In the genomic region with DNA sequence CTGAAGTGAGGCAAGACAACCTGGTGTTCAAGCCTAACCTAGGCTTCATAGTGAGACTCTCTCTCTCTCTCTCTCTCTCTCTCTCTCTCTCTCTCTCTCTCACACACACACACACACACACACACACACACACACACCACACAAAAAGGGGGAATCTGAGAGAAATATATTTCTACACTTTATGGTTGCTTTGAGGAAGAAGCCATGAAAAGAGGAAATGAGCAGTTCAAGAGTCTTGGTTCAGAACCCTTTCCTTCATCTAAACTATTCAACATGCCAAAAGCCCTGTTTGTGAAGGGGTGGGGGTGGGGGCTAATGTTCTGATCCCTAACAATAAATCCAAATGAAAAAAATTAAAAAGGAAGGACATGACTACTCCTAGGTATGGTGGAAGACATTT, we compare ENCODE assay signal across 31 mouse cellular contexts. TPM values are rescaled to one million over a fixed set of nuclear protein-coding genes. Genes with fewer than 3 reads are reported as not detected.
"Had no signal": no experiment of that assay in that cellular context is flagged by ENCODE, and none has a peak within 500 bp of the region (broad histone marks: within the 10 kb centered on the region; RNA-seq: fewer than 3 reads in every experiment).

No protein-coding gene starts in this region.

- ATAC-seq: liver, postnatal 0 days; midbrain, embryonic 13.5 days had no signal

- H3K4me2 ChIP-seq: kidney, embryonic 15.5 days; limb, embryonic 12.5 days; limb, embryonic 15.5 days; liver, embryonic 11.5 days; lung, embryonic 15.5 days; midbrain, embryonic 13.5 days; neural tube, embryonic 12.5 days; neural tube, embryonic 15.5 days had no signal

- H3K36me3 ChIP-seq: kidney, embryonic 15.5 days; limb, embryonic 12.5 days; limb, embryonic 15.5 days; lung, embryonic 15.5 days; midbrain, embryonic 13.5 days; neural tube, embryonic 12.5 days; neural tube, embryonic 15.5 days had no signal

- H3K9ac ChIP-seq: kidney, embryonic 15.5 days; limb, embryonic 12.5 days; limb, embryonic 15.5 days; liver, embryonic 14.5 days; liver, postnatal 0 days; lung, embryonic 15.5 days; midbrain, embryonic 13.5 days; neural tube, embryonic 12.5 days; neural tube, embryonic 15.5 days had no signal

- H3K27ac ChIP-seq: kidney, embryonic 15.5 days; left cerebral cortex, adult 2 months; limb, embryonic 12.5 days; limb, embryonic 15.5 days; liver, embryonic 14.5 days; lung, embryonic 15.5 days; midbrain, embryonic 13.5 days; neural tube, embryonic 12.5 days; neural tube, embryonic 15.5 days had no signal

- H3K9me3 ChIP-seq: kidney, embryonic 15.5 days; limb, embryonic 15.5 days; lung, embryonic 15.5 days; neural tube, embryonic 15.5 days had no signal

- H3K4me1 ChIP-seq: kidney, embryonic 15.5 days; limb, embryonic 12.5 days; limb, embryonic 15.5 days; lung, embryonic 15.5 days; midbrain, embryonic 13.5 days; neural tube, embryonic 12.5 days had no signal

- H3K27me3 ChIP-seq: kidney, embryonic 15.5 days; limb, embryonic 12.5 days; limb, embryonic 15.5 days; lung, embryonic 15.5 days; midbrain, embryonic 13.5 days; neural tube, embryonic 12.5 days; neural tube, embryonic 15.5 days had no signal

- H3K4me3 ChIP-seq: kidney, embryonic 15.5 days; left cerebral cortex, adult 2 months; limb, embryonic 12.5 days; limb, embryonic 15.5 days; lung, embryonic 15.5 days; midbrain, embryonic 13.5 days; neural tube, embryonic 12.5 days; neural tube, embryonic 15.5 days had no signal

- DNase-seq: kidney, adult 11 months; kidney, adult 8-10 months; kidney, postnatal 10 days; kidney, postnatal 36 days; layer of hippocampus, postnatal 36 days; left cerebral cortex, postnatal 4 days; liver, postnatal 0 days; lung, postnatal 10 days; lung, postnatal 36 days; right cerebral cortex, adult 18-20 months; right cerebral cortex, postnatal 14 days; right cerebral cortex, postnatal 4 days; spleen, adult 18-20 months; thymus, adult 18-20 months; thymus, postnatal 14 days; thymus, postnatal 4 days had no signal

RNA-seq across cellular contexts. Expression of gene H2al2a, which starts 7.2 kb away (rescaled TPM):
- total RNA-seq: layer of hippocampus, adult 8-10 months; layer of hippocampus, postnatal 10 days; layer of hippocampus, postnatal 36 days; left cerebral cortex, adult 2 months; left cerebral cortex, postnatal 10 days; left cerebral cortex, postnatal 4 days; midbrain, postnatal 0 days had no signal
- polyA plus RNA-seq: kidney, embryonic 15.5 days; limb, embryonic 12.5 days; limb, embryonic 15.5 days; liver, embryonic 11.5 days; liver, embryonic 14.5 days; liver, postnatal 0 days; lung, embryonic 15.5 days; midbrain, embryonic 13.5 days; midbrain, postnatal 0 days; neural tube, embryonic 12.5 days; neural tube, embryonic 15.5 days; stomach, embryonic 16.5 days had no signal
